Mouse (Mus musculus): Measurements from ENCODE around the gene Rpl10. TPM values are rescaled to one million over a fixed set of nuclear protein-coding genes. Genes with fewer than 3 reads are reported as not detected.

Rpl10 gene
- total RNA-seq, 1 experiment from 2014 or later, result 1,358 TPM

Other genes starting within 250 kb of the Rpl10 start
- 44.2 to 65.0 TPM (median 58.3 TPM) in 3 replicates for gene Irak1, start 246.9 kb upstream of the Rpl10 start, total RNA-seq (2017)
- not detected in 3 replicates for gene Opn1mw, start 143.3 kb upstream of the Rpl10 start, total RNA-seq (2017)
- gene Mecp2, start 135.4 kb upstream of the Rpl10 start, total RNA-seq (2017), result 22.6 to 35.0 TPM (median 27.3 TPM) in 3 replicates
- not detected in 3 replicates for gene Tex28, start 103.0 kb upstream of the Rpl10 start, total RNA-seq (2017)
- not detected in 3 replicates for gene Tktl1, start 93.6 kb upstream of the Rpl10 start, total RNA-seq (2017)
- gene Flna, start 21.0 kb upstream of the Rpl10 start, total RNA-seq (2017), result 2,023 to 2,748 TPM (median 2,149 TPM) in 3 replicates
- gene Emd, start 16.1 kb upstream of the Rpl10 start, total RNA-seq (2017), result 85.3 to 98.0 TPM (median 91.4 TPM) in 3 replicates
- gene Taz, start 11.1 kb downstream of the Rpl10 start, total RNA-seq (2017), result 59.4 to 103 TPM (median 69.3 TPM) in 3 replicates
- gene Dnase1l1, start 11.5 kb downstream of the Rpl10 start, total RNA-seq (2017), result 46.0 to 56.4 TPM (median 56.0 TPM) in 3 replicates
- 286 to 398 TPM (median 345 TPM) in 3 replicates for gene Atp6ap1, start 26.3 kb downstream of the Rpl10 start, total RNA-seq (2017)
- gene Gdi1, start 34.2 kb downstream of the Rpl10 start, total RNA-seq (2017), result 87.9 to 106 TPM (median 93.3 TPM) in 3 replicates
- gene Fam50a, start 42.2 kb downstream of the Rpl10 start, total RNA-seq (2017), result 83.1 to 120 TPM (median 87.7 TPM) in 3 replicates
- 0.19 to 0.78 TPM (median 0.21 TPM) in 3 replicates for gene Plxna3, start 58.3 kb downstream of the Rpl10 start, total RNA-seq (2017)
- 6.7 to 12.1 TPM (median 11.1 TPM) in 3 replicates for gene Lage3, start 82.8 kb downstream of the Rpl10 start, total RNA-seq (2017)
- gene Ubl4a, start 102.4 kb downstream of the Rpl10 start, total RNA-seq (2017), result 3.6 to 12.2 TPM (median 10.0 TPM) in 3 replicates
- gene Slc10a3, start 102.5 kb downstream of the Rpl10 start, total RNA-seq (2017), result 11.6 to 17.2 TPM (median 13.4 TPM) in 3 replicates
- 10.5 to 15.7 TPM (median 12.8 TPM) in 3 replicates for gene Fam3a, start 122.5 kb downstream of the Rpl10 start, total RNA-seq (2017)
- gene Ikbkg, start 122.5 kb downstream of the Rpl10 start, total RNA-seq (2017), result 26.2 to 51.9 TPM (median 31.9 TPM) in 3 replicates
- gene G6pdx, start 158.4 kb downstream of the Rpl10 start, total RNA-seq (2017), result 120 to 126 TPM (median 124 TPM) in 3 replicates
- gene Gm6880, start 210.6 kb downstream of the Rpl10 start, total RNA-seq (2017), result not detected in 3 replicates

All from monocyte, adult 5-6 weeks (primary cell).